Mouse (Mus musculus): Measurements from ENCODE around the gene AW146154. TPM values are rescaled to one million over a fixed set of nuclear protein-coding genes. Genes with fewer than 3 reads are reported as not detected.
"Not testable (repeated sequence)": the region's sequence is repeated elsewhere in the genome, so short reads cannot be mapped to it uniquely, and the experiment has no call there.

Gene AW146154
- polyA plus RNA-seq, 1 experiment from 2014 or later: 6.3 TPM

DNA sequence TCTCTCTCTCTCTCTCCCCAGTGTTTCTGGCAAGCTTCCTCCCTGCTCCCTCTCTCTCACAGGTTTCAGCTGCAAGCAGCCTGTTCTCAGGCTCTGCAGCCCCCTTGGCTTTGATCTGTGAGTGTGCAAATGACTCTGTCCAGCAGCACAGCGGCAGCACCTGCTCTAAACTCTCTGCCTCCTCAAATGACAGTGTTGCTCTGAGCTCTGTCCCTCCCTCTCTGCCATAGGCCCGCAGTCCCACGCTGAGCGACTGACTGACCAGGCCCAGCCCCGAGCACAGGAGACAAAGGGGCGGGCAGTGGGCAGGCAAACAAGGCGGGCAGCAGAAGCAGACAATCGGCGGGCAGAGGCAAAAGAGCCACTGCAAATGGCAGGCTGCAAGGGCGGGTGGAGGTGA is 47.8 kb downstream of the AW146154 start:
- no peak overlapping the region for H3K4me3 ChIP-seq (ENCODE audit: low read depth, low read length)
- H3K27me3 ChIP-seq (ENCODE audit: control insufficient read depth, insufficient read depth, low read length): no peaks in the 10 kb centered on the region
- no peak overlapping the region for H3K27ac ChIP-seq (ENCODE audit: low read depth, low read length)
- no peaks in the 10 kb centered on the region for H3K36me3 ChIP-seq (ENCODE audit: control insufficient read depth, insufficient read depth, low read length)
- H3K4me1 ChIP-seq (replicated peaks; ENCODE audit: control insufficient read depth, insufficient read depth, low read length): no peaks in the 10 kb centered on the region
- no peaks in the 10 kb centered on the region for H3K9me3 ChIP-seq (ENCODE audit: control insufficient read depth, low read length)
- DNase-seq (ENCODE audit: low spot score) (peak; percentile 4), ATAC-seq (ENCODE audit: low FRiP score) (peak; percentile 59; the same call in 1 of the 2 replicates)
- no peak overlapping the region for H3K4me2 ChIP-seq (replicated peaks; ENCODE audit: low read depth, low read length)
- 7% methylated on average over 10 of the region's 10 CpGs for WGBS
- no peak overlapping the region for H3K9ac ChIP-seq (ENCODE audit: low read depth, low read length)

DNA sequence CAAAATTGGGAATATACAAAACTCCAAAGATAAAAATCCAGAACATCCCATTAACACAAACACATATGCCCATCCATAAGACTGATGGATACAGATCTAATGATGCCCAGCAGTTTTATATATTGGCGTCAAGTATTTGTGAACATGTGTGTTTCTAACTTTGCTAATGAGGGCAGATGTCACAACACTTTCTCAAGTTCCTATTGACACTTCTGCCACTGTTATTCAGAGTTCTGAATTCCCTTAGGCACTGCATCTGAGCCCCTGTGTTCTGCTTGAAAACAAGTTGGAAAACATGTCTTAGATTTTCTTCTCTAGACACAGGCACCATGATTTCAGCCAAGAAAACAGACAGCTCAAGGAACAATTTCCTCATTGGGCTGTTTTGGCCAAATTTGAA is 51.1 kb downstream of the AW146154 start, which contains the start of gene Vmn2r57:
Vmn2r57 (minus strand) TSS at position 101 of the 400 bp plus-strand sequence.
- not testable (repeated sequence) for H3K4me2 ChIP-seq (replicated peaks; ENCODE audit: low read depth, low read length); H3K9ac ChIP-seq (ENCODE audit: low read depth, low read length); ATAC-seq (ENCODE audit: low FRiP score); H3K9me3 ChIP-seq (ENCODE audit: control insufficient read depth, low read length); H3K4me1 ChIP-seq (replicated peaks; ENCODE audit: control insufficient read depth, insufficient read depth, low read length); H3K36me3 ChIP-seq (ENCODE audit: control insufficient read depth, insufficient read depth, low read length); H3K4me3 ChIP-seq (ENCODE audit: low read depth, low read length); H3K27me3 ChIP-seq (ENCODE audit: control insufficient read depth, insufficient read depth, low read length); H3K27ac ChIP-seq (ENCODE audit: low read depth, low read length); DNase-seq (ENCODE audit: low spot score)
- WGBS: 81% methylated on average over 1 of the region's 1 CpGs

Other genes with a start within 250 kb of the AW146154 start
- 9.9 and 11.9 TPM in 2 replicates for gene AI987944, start 106.5 kb downstream of the AW146154 start, polyA plus RNA-seq (2014; fragmentation: Nextera tagmentation; extraction: Ambion mirVana)
- 0.13 and 0.22 TPM in 2 replicates for gene Vmn2r57, start 51.2 kb downstream of the AW146154 start, polyA plus RNA-seq (2014; fragmentation: Nextera tagmentation; extraction: Ambion mirVana)
- 0.07 and 0.09 TPM in 2 replicates for gene Gm20449, start 473 bp downstream of the AW146154 start, polyA plus RNA-seq (2014; fragmentation: Nextera tagmentation; extraction: Ambion mirVana)
- not detected in 2 replicates for gene Gm6871, start 73.8 kb upstream of the AW146154 start, polyA plus RNA-seq (2014; fragmentation: Nextera tagmentation; extraction: Ambion mirVana)
- 17.2 and 18.6 TPM in 2 replicates for gene 2610021A01Rik, start 99.3 kb upstream of the AW146154 start, polyA plus RNA-seq (2014; fragmentation: Nextera tagmentation; extraction: Ambion mirVana)
- 19.4 and 19.5 TPM in 2 replicates for gene Zfp788, start 133.3 kb upstream of the AW146154 start, polyA plus RNA-seq (2014; fragmentation: Nextera tagmentation; extraction: Ambion mirVana)

All from hindbrain, embryonic 11.5 days (tissue).